Mouse (Mus musculus) myocyte (in vitro differentiated cells): ENCODE measurements around the gene Ptpdc1.

ENCODE experiments used
- E2F4 ChIP-seq: IDR thresholded peaks from one replicate; pipeline ENCODE4 v1.6.1; 2011; ENCODE audit warnings: mild to moderate bottlenecking, control low read depth, moderate library complexity; ENCODE audit not compliant: insufficient read depth
- MAX ChIP-seq: IDR thresholded peaks from one replicate; pipeline ENCODE4 v1.6.1; 2011; ENCODE audit warnings: low read depth, mild to moderate bottlenecking, control low read depth
- MYOD1 ChIP-seq, 3 experiments: IDR thresholded peaks; one replicate each; pipeline ENCODE4 v1.6.1; 2011; ENCODE audit warnings: control low read depth in 2 of 3, low read depth in 2 of 3, mild to moderate bottlenecking in 2 of 3, moderate library complexity in 1 of 3; ENCODE audit not compliant: insufficient read length in 2 of 3, control insufficient read depth in 1 of 3
- MYOG ChIP-seq, 3 experiments: IDR thresholded peaks; one replicate each; pipeline ENCODE4 v1.6.1; 2011; ENCODE audit warnings: control low read depth in 2 of 3, low read depth in 2 of 3, mild to moderate bottlenecking in 2 of 3; ENCODE audit not compliant: insufficient read length in 2 of 3, control insufficient read depth in 1 of 3, insufficient read depth in 1 of 3
- POLR2A ChIP-seq: IDR thresholded peaks from one replicate; pipeline ENCODE4 v1.6.1; 2011; ENCODE audit warnings: low read depth, mild to moderate bottlenecking, control low read depth, moderate library complexity; ENCODE audit not compliant: insufficient read length
- TCF12 ChIP-seq: IDR thresholded peaks from one replicate; pipeline ENCODE4 v1.6.1; 2011; ENCODE audit warnings: mild to moderate bottlenecking, control low read depth; ENCODE audit not compliant: poor library complexity, insufficient read depth, severe bottlenecking
- TCF3 ChIP-seq: IDR thresholded peaks from one replicate; pipeline ENCODE4 v1.6.1; 2011; ENCODE audit warnings: low read depth, control low read depth; ENCODE audit not compliant: insufficient read length
- USF1 ChIP-seq: IDR thresholded peaks from one replicate; pipeline ENCODE4 v1.6.1; 2011; ENCODE audit warnings: low read depth, mild to moderate bottlenecking, control low read depth, moderate library complexity

DNA sequence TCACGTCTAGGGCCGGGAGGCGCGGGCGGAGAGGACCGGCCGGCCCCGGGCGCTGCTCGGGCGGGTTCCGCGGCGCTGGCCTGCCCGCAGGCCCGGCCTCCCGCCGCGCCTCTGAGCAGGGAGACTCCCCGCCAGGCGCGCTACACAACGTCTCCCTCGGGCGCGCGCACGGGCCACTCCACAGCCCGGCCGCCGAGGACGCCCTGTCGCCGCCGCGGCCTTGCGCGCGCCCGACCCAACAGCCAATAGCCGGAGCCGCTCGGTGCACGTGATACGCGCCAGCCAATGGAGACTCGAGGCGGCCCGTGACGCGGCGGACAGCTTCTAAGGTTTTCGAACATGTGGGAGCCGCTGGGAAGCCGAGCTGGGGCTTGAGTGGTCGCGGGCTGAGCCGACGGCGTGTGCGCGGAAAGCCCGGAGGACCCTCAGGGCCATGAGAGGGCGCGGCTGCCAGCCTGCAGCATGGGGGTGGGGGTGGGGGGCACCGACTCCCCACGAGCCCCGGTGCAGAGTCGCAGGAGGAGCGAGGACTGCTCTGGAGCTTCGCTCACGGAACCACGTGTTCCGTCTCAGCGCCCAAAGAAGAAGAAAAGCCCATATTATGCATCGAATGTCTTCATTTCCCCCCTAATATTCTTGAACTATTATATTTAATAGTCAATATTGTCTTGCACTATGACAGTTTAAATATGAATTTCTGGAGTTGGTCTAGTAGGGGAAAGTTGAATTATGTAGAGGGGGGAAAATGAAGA, at the start of gene Ptpdc1:
- TF ChIP-seq USF1, result peak; percentile 88
- TF ChIP-seq POLR2A, result peak; percentile 72
- no peak for TF ChIP-seq MYOD1 (IDR thresholded peaks at IDR 0.05; ENCODE audit: control insufficient read depth in 1 of 3, insufficient read length in 2 of 3, low read depth in 2 of 3)
- TF ChIP-seq E2F4, result peak; percentile 1
- TF ChIP-seq TCF12, result no peak
- TF ChIP-seq TCF3, result no peak
- TF ChIP-seq MYOG (IDR thresholded peaks at IDR 0.05; ENCODE audit: control insufficient read depth in 1 of 3, insufficient read depth in 1 of 3, insufficient read length in 2 of 3, low read depth in 2 of 3), result no peak
- no peak for TF ChIP-seq MAX
